Mouse (Mus musculus): ENCODE data around the gene Lrrc63. TPM values are rescaled to one million over a fixed set of nuclear protein-coding genes. Genes with fewer than 3 reads are reported as not detected.

Lrrc63 gene
- polyA plus RNA-seq, 1 experiment from 2014 or later = 0.08 TPM

- no peak overlapping the region for H3K9ac ChIP-seq (ENCODE audit: low read length)
- no peaks in the 10 kb centered on the region for H3K36me3 ChIP-seq (ENCODE audit: control insufficient read depth, insufficient read depth, low read length)
- WGBS = 86% methylated on average over 8 of the region's 8 CpGs
- no peak overlapping the region for H3K27ac ChIP-seq (ENCODE audit: low read depth, low read length)
- H3K27me3 ChIP-seq (ENCODE audit: control insufficient read depth, insufficient read depth, low read length) = no peaks in the 10 kb centered on the region
- ATAC-seq (ENCODE audit: low FRiP score) = no peak
- no peaks in the 10 kb centered on the region for H3K4me1 ChIP-seq (ENCODE audit: control insufficient read depth, insufficient read depth, low read length)
- no peak overlapping the region for H3K4me2 ChIP-seq
- no peaks in the 10 kb centered on the region for H3K9me3 ChIP-seq (ENCODE audit: control insufficient read depth, low read length)
- H3K4me3 ChIP-seq (ENCODE audit: low read depth, low read length) = no peak overlapping the region
- DNase-seq (ENCODE audit: low spot score, missing footprints) = no peak
Measured at GRCm38 (mm10) chr14:75174296-75174695, 43.6 kb upstream of the Lrrc63 start.

- no peak for ATAC-seq (ENCODE audit: low FRiP score)
- no peaks in the 10 kb centered on the region for H3K9me3 ChIP-seq (ENCODE audit: control insufficient read depth, low read length)
- H3K9ac ChIP-seq (ENCODE audit: low read length) = no peak overlapping the region
- no peak for DNase-seq (ENCODE audit: low spot score, missing footprints)
- no peak overlapping the region for H3K27ac ChIP-seq (ENCODE audit: low read depth, low read length)
- H3K4me1 ChIP-seq (ENCODE audit: control insufficient read depth, insufficient read depth, low read length) = no peaks in the 10 kb centered on the region
- WGBS = 77% methylated on average over 1 of the region's 1 CpGs
- H3K4me2 ChIP-seq = no peak overlapping the region
- H3K27me3 ChIP-seq (ENCODE audit: control insufficient read depth, insufficient read depth, low read length) = no peaks in the 10 kb centered on the region
- H3K36me3 ChIP-seq (ENCODE audit: control insufficient read depth, insufficient read depth, low read length) = no peaks in the 10 kb centered on the region
- H3K4me3 ChIP-seq (ENCODE audit: low read depth, low read length) = no peak overlapping the region
Measured at GRCm38 (mm10) chr14:75170546-75170945, 39.9 kb upstream of the Lrrc63 start.

DNA sequence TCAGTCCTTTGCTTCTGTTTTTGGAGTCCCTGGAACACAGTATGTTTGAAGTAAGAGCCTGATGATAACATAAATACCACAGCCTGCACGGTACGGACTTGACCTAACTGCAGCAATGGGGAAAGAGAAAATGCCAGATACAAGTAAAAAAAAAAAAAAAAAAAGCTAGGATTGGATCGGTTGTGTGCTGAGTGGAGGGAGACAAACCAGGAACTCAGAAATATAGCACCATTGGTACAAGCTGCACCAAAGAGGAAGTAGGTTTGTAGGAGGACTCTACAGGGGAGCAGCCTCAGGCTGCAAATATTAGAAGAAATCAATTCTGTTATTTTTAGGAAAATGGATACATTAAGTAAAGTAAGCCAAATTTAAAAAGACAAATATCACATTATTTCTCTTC is 37.8 kb upstream of the Lrrc63 start:
- no peak overlapping the region for H3K4me2 ChIP-seq
- no peaks in the 10 kb centered on the region for H3K36me3 ChIP-seq (ENCODE audit: control insufficient read depth, insufficient read depth, low read length)
- H3K9me3 ChIP-seq (ENCODE audit: control insufficient read depth, low read length) = no peaks in the 10 kb centered on the region
- H3K4me1 ChIP-seq (ENCODE audit: control insufficient read depth, insufficient read depth, low read length) = no peaks in the 10 kb centered on the region
- H3K9ac ChIP-seq (ENCODE audit: low read length) = no peak overlapping the region
- ATAC-seq (ENCODE audit: low FRiP score) (no peak), DNase-seq (ENCODE audit: low spot score, missing footprints) (no peak)
- no peaks in the 10 kb centered on the region for H3K27me3 ChIP-seq (ENCODE audit: control insufficient read depth, insufficient read depth, low read length)
- no peak overlapping the region for H3K27ac ChIP-seq (ENCODE audit: low read depth, low read length)
- no peak overlapping the region for H3K4me3 ChIP-seq (ENCODE audit: low read depth, low read length)
- 94% methylated on average over 3 of the region's 3 CpGs for WGBS

- Histone ChIP-seq H3K9me3 (ENCODE audit: control insufficient read depth, low read length) (no peaks in the 10 kb centered on the region), H3K27ac (ENCODE audit: low read depth, low read length) (no peak overlapping the region), H3K4me1 (ENCODE audit: control insufficient read depth, insufficient read depth, low read length) (no peaks in the 10 kb centered on the region), H3K27me3 (ENCODE audit: control insufficient read depth, insufficient read depth, low read length) (no peaks in the 10 kb centered on the region), H3K36me3 (ENCODE audit: control insufficient read depth, insufficient read depth, low read length) (no peaks in the 10 kb centered on the region), H3K4me2 (no peak overlapping the region), H3K9ac (ENCODE audit: low read length) (no peak overlapping the region), H3K4me3 (ENCODE audit: low read depth, low read length) (no peak overlapping the region)
- DNase-seq (ENCODE audit: low spot score, missing footprints) = no peak
- no peak for ATAC-seq (ENCODE audit: low FRiP score)
- 100% methylated on average over 2 of the region's 2 CpGs for WGBS
Measured at GRCm38 (mm10) chr14:75165574-75166131, 35.0 kb upstream of the Lrrc63 start.

GRCm38 (mm10) chr14:75164345-75164744 is 33.7 kb upstream of the Lrrc63 start:
- no peak for ATAC-seq (ENCODE audit: low FRiP score)
- WGBS = 90% methylated on average over 9 of the region's 9 CpGs

GRCm38 (mm10) chr14:75163866-75164265 is 33.2 kb upstream of the Lrrc63 start:
- H3K9ac ChIP-seq (ENCODE audit: low read length) = no peak overlapping the region
- WGBS = 85% methylated on average over 8 of the region's 8 CpGs
- no peak for ATAC-seq (ENCODE audit: low FRiP score)

More at GRCm38 (mm10) chr14:75164345-75164744, 33.7 kb upstream of the Lrrc63 start:
- Histone ChIP-seq H3K9ac (ENCODE audit: low read length) (no peak overlapping the region), H3K9me3 (ENCODE audit: control insufficient read depth, low read length) (no peaks in the 10 kb centered on the region), H3K27ac (ENCODE audit: low read depth, low read length) (no peak overlapping the region), H3K4me1 (ENCODE audit: control insufficient read depth, insufficient read depth, low read length) (no peaks in the 10 kb centered on the region), H3K4me2 (no peak overlapping the region), H3K36me3 (ENCODE audit: control insufficient read depth, insufficient read depth, low read length) (no peaks in the 10 kb centered on the region), H3K27me3 (ENCODE audit: control insufficient read depth, insufficient read depth, low read length) (no peaks in the 10 kb centered on the region), H3K4me3 (ENCODE audit: low read depth, low read length) (no peak overlapping the region)
- no peak for DNase-seq (ENCODE audit: low spot score, missing footprints)

DNA sequence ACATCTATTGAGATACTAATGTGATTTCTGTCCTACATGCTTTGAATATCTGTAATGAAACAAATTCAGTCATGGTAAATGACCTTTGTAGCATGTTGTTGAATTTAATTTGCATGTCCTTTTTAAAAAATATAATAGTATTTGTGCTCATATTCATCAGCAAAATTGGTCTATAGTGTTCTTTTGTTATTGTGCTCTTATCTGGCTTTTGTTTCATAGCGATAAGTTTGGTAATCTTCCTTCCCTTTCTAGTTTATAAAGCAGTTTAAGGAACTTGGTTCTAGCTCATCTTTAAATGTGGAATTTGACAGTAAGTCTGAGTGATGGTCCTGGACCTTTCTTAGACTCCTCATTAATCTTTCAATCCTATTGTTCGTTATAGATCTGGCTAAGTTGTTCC is 28.7 kb upstream of the Lrrc63 start:
- no peak for ATAC-seq (ENCODE audit: low FRiP score)
- 96% methylated on average over 2 of the region's 2 CpGs for WGBS

More at GRCm38 (mm10) chr14:75163866-75164265, 33.2 kb upstream of the Lrrc63 start:
- Histone ChIP-seq H3K4me3 (ENCODE audit: low read depth, low read length) (no peak overlapping the region), H3K36me3 (ENCODE audit: control insufficient read depth, insufficient read depth, low read length) (no peaks in the 10 kb centered on the region), H3K27me3 (ENCODE audit: control insufficient read depth, insufficient read depth, low read length) (no peaks in the 10 kb centered on the region), H3K9me3 (ENCODE audit: control insufficient read depth, low read length) (no peaks in the 10 kb centered on the region), H3K4me2 (no peak overlapping the region), H3K27ac (ENCODE audit: low read depth, low read length) (no peak overlapping the region), H3K4me1 (ENCODE audit: control insufficient read depth, insufficient read depth, low read length) (no peaks in the 10 kb centered on the region)
- DNase-seq (ENCODE audit: low spot score, missing footprints) = no peak

GRCm38 (mm10) chr14:75154481-75154880 is 23.8 kb upstream of the Lrrc63 start:
- Histone ChIP-seq H3K4me1 (ENCODE audit: control insufficient read depth, insufficient read depth, low read length) (no peaks in the 10 kb centered on the region), H3K9ac (ENCODE audit: low read length) (no peak overlapping the region), H3K4me2 (no peak overlapping the region), H3K4me3 (ENCODE audit: low read depth, low read length) (no peak overlapping the region), H3K36me3 (ENCODE audit: control insufficient read depth, insufficient read depth, low read length) (no peaks in the 10 kb centered on the region), H3K9me3 (ENCODE audit: control insufficient read depth, low read length) (no peaks in the 10 kb centered on the region), H3K27ac (ENCODE audit: low read depth, low read length) (no peak overlapping the region), H3K27me3 (ENCODE audit: control insufficient read depth, insufficient read depth, low read length) (no peaks in the 10 kb centered on the region)
- 87% methylated on average over 8 of the region's 8 CpGs for WGBS
- ATAC-seq (ENCODE audit: low FRiP score) (no peak), DNase-seq (ENCODE audit: low spot score, missing footprints) (no peak)

More for the DNA sequence above, 28.7 kb upstream of the Lrrc63 start:
- no peak overlapping the region for H3K9ac ChIP-seq (ENCODE audit: low read length)
- H3K4me3 ChIP-seq (ENCODE audit: low read depth, low read length) = no peak overlapping the region
- H3K36me3 ChIP-seq (ENCODE audit: control insufficient read depth, insufficient read depth, low read length) = no peaks in the 10 kb centered on the region
- no peak for DNase-seq (ENCODE audit: low spot score, missing footprints)
- no peak overlapping the region for H3K27ac ChIP-seq (ENCODE audit: low read depth, low read length)
- H3K27me3 ChIP-seq (ENCODE audit: control insufficient read depth, insufficient read depth, low read length) = no peaks in the 10 kb centered on the region
- no peaks in the 10 kb centered on the region for H3K9me3 ChIP-seq (ENCODE audit: control insufficient read depth, low read length)
- H3K4me2 ChIP-seq = no peak overlapping the region
- no peaks in the 10 kb centered on the region for H3K4me1 ChIP-seq (ENCODE audit: control insufficient read depth, insufficient read depth, low read length)

DNA sequence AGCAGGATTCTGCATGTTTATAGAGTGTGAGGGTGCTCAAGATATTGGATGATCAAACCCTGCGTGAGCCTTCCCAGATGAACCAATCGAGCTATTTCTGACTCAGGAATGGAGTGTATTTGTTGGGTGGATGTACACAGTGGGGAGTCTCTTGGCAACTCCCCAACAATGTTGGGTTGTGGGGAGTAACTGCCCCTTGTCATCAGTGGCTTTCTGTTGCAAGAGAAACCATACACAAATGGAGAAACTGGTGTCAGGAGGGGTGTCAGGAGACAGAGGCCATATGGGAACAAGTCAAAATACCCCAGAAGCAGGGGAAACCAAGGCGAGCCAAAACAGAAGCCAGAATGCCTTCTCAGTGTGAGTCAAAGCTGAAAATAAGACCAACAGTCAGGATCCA is 20.5 kb upstream of the Lrrc63 start:
- no peak overlapping the region for H3K27ac ChIP-seq (ENCODE audit: low read depth, low read length)
- H3K4me3 ChIP-seq (ENCODE audit: low read depth, low read length) = no peak overlapping the region
- H3K9ac ChIP-seq (ENCODE audit: low read length) = no peak overlapping the region
- H3K4me2 ChIP-seq = no peak overlapping the region
- no peaks in the 10 kb centered on the region for H3K4me1 ChIP-seq (ENCODE audit: control insufficient read depth, insufficient read depth, low read length)
- ATAC-seq (ENCODE audit: low FRiP score) (no peak), DNase-seq (ENCODE audit: low spot score, missing footprints) (no peak)
- no peaks in the 10 kb centered on the region for H3K36me3 ChIP-seq (ENCODE audit: control insufficient read depth, insufficient read depth, low read length)
- no peaks in the 10 kb centered on the region for H3K9me3 ChIP-seq (ENCODE audit: control insufficient read depth, low read length)
- 88% methylated on average over 3 of the region's 3 CpGs for WGBS
- no peaks in the 10 kb centered on the region for H3K27me3 ChIP-seq (ENCODE audit: control insufficient read depth, insufficient read depth, low read length)

All from midbrain, embryonic 11.5 days (tissue).